Mouse (Mus musculus) lung, postnatal 0 days (tissue): ENCODE results near the gene Lmx1a.

ENCODE experiments used
- CTCF ChIP-seq: IDR thresholded peaks from 2 replicates; pipeline ENCODE4 v1.5.1; 2016; ENCODE audit warnings: antibody characterized with exemption, mild to moderate bottlenecking
- EP300 ChIP-seq: IDR thresholded peaks from 2 replicates; pipeline ENCODE4 v1.6.1; 2016; ENCODE audit warnings: antibody characterized with exemption, mild to moderate bottlenecking, control low read depth

DNA sequence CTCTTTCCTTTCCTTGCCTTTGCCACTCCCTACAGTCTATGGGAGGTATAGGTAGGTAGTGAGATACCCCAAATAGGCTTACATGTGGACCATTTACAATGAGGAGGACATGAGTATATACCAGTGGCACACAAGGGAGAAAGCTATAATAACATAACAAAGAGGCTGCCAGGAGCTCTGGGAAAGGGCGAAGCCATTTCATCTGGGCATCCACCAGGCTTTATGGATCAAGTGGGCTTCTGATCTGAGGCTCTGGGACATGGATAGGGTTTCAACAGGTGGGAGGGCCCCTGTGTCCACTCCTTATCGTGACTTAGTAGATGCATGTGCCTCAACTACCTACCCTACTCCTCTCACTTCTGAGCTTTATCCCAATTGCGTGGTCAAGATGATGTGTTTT is 142.6 kb downstream of the Lmx1a start:
- no peak for TF ChIP-seq CTCF
- TF ChIP-seq EP300: no peak
